Mouse (Mus musculus) embryonic facial prominence, embryonic 11.5 days (tissue): ENCODE measurements at regions not wholly inside any gene's neighbourhood (a gene's known extent, or its start where the extent isn't known, plus 50 kb on each side); places are given as distances from the start of the nearest gene placed in this dataset.

Source experiments
- ATAC-seq: fragments of 200-750 bp; cut with Nextera tagmentation; replicated peaks from 2 replicates; pipeline ENCODE4 v1.8.0; 2017; ENCODE audit warnings: low read depth; ENCODE audit not compliant: insufficient number of reproducible peaks, low FRiP score, low TSS enrichment
- DNase-seq: peaks from one replicate; pipeline ENCODE4 v3.0.0-alpha.2; 2015; ENCODE audit warnings: low spot score
- H3K27ac ChIP-seq: fragments of 300-500 bp; sonication (generic); replicated peaks from 2 replicates; pipeline ENCODE4 v1.5.1; 2014; ENCODE audit warnings: mild to moderate bottlenecking, low read depth, low read length, control low read depth
- H3K27me3 ChIP-seq: fragments of 300-500 bp; sonication (generic); 2 replicates; pipeline ENCODE4 v1.6.1; 2014; ENCODE audit warnings: mild to moderate bottlenecking, low read length, moderate library complexity, mixed read lengths; ENCODE audit not compliant: control insufficient read depth, insufficient read depth
- H3K36me3 ChIP-seq: fragments of 300-500 bp; sonication (generic); replicated peaks from 2 replicates; pipeline ENCODE4 v1.6.1; 2014; ENCODE audit warnings: low read depth, mild to moderate bottlenecking, low read length, moderate library complexity, mixed read lengths; ENCODE audit not compliant: control insufficient read depth, insufficient read depth
- H3K4me1 ChIP-seq: fragments of 300-500 bp; sonication (generic); 2 replicates; pipeline ENCODE4 v1.6.1; 2014; ENCODE audit warnings: low read length, mixed read lengths; ENCODE audit not compliant: control insufficient read depth, insufficient read depth
- H3K4me2 ChIP-seq: fragments of 300-500 bp; sonication (generic); 2 replicates; pipeline ENCODE4 v1.6.1; 2014; ENCODE audit warnings: low read depth, mild to moderate bottlenecking, control low read depth, low read length, moderate library complexity
- H3K4me3 ChIP-seq: fragments of 300-500 bp; sonication (generic); 2 replicates; pipeline ENCODE4 v1.5.1; 2014; ENCODE audit warnings: low read depth, low read length, control low read depth
- H3K9ac ChIP-seq: fragments of 300-500 bp; sonication (generic); replicated peaks from 2 replicates; pipeline ENCODE4 v1.6.1; 2014; ENCODE audit warnings: mild to moderate bottlenecking, control low read depth, low read length
- H3K9me3 ChIP-seq: fragments of 300-500 bp; sonication (generic); replicated peaks from 2 replicates; pipeline ENCODE4 v1.6.1; 2016; ENCODE audit warnings: mild to moderate bottlenecking, low read length, inconsistent platforms, mixed read lengths; ENCODE audit not compliant: control insufficient read depth
- WGBS: fragments of 180-500 bp; shearing (Covaris S2); extraction: QIAGEN DNeasy Blood & Tissue Kit; methylation state at CpG from one replicate; pipeline ENCODE4 v1.1.7; 2014; 5-methylcytosine and 5-hydroxymethylcytosine counted together

GRCm38 (mm10) chr10:111897361-111897760, 75.1 kb upstream of the Krr1 start:
- H3K27ac ChIP-seq = no peak overlapping the region
- 66% methylated on average over 3 of the region's 3 CpGs for WGBS
- ATAC-seq = no peak

GRCm38 (mm10) chr10:111900723-111901716, 71.4 kb upstream of the Krr1 start:
- Histone ChIP-seq H3K4me1 (no peaks in the 10 kb centered on the region), H3K4me2 (no peak overlapping the region), H3K27me3 (no peaks in the 10 kb centered on the region), H3K9me3 (no peaks in the 10 kb centered on the region), H3K4me3 (no peak overlapping the region), H3K9ac (no peak overlapping the region), H3K36me3 (no peaks in the 10 kb centered on the region), H3K27ac (no peak overlapping the region)
- 79% methylated on average over 17 of the region's 17 CpGs for WGBS
- DNase-seq (no peak), ATAC-seq (no peak)

More at GRCm38 (mm10) chr10:111897361-111897760, 75.1 kb upstream of the Krr1 start:
- no peak overlapping the region for H3K4me3 ChIP-seq
- no peak overlapping the region for H3K4me2 ChIP-seq
- no peaks in the 10 kb centered on the region for H3K9me3 ChIP-seq
- H3K27me3 ChIP-seq = no peaks in the 10 kb centered on the region
- no peaks in the 10 kb centered on the region for H3K36me3 ChIP-seq
- no peak for DNase-seq
- H3K9ac ChIP-seq = no peak overlapping the region
- H3K4me1 ChIP-seq = no peaks in the 10 kb centered on the region

- ATAC-seq = no peak
- Histone ChIP-seq H3K27ac (no peak overlapping the region), H3K4me3 (no peak overlapping the region), H3K4me1 (no peaks in the 10 kb centered on the region), H3K9me3 (no peaks in the 10 kb centered on the region), H3K9ac (no peak overlapping the region), H3K4me2 (no peak overlapping the region), H3K36me3 (no peaks in the 10 kb centered on the region), H3K27me3 (no peaks in the 10 kb centered on the region)
- 95% methylated on average over 8 of the region's 8 CpGs for WGBS
- DNase-seq = no peak
Measured at GRCm38 (mm10) chr10:111903956-111904355, 68.5 kb upstream of the Krr1 start.

- Histone ChIP-seq H3K27ac (no peak overlapping the region), H3K4me1 (no peaks in the 10 kb centered on the region), H3K9me3 (no peaks in the 10 kb centered on the region), H3K4me2 (no peak overlapping the region), H3K9ac (no peak overlapping the region), H3K4me3 (no peak overlapping the region), H3K36me3 (no peaks in the 10 kb centered on the region), H3K27me3 (no peaks in the 10 kb centered on the region)
- DNase-seq = no peak
- no peak for ATAC-seq
- WGBS = 82% methylated on average over 5 of the region's 5 CpGs
Measured at GRCm38 (mm10) chr10:111907836-111908235, 64.6 kb upstream of the Krr1 start.

- Histone ChIP-seq H3K9me3 (no peaks in the 10 kb centered on the region), H3K4me2 (no peak overlapping the region), H3K27ac (no peak overlapping the region), H3K4me1 (no peaks in the 10 kb centered on the region), H3K4me3 (no peak overlapping the region), H3K27me3 (no peaks in the 10 kb centered on the region), H3K36me3 (no peaks in the 10 kb centered on the region), H3K9ac (no peak overlapping the region)
- DNase-seq (no peak), ATAC-seq (no peak)
- WGBS = 87% methylated on average over 6 of the region's 6 CpGs
Measured at GRCm38 (mm10) chr10:111912561-111912960, 59.9 kb upstream of the Krr1 start.

GRCm38 (mm10) chr10:111913066-111913785, 59.2 kb upstream of the Krr1 start:
- Histone ChIP-seq H3K27me3 (no peaks in the 10 kb centered on the region), H3K4me1 (no peaks in the 10 kb centered on the region), H3K9me3 (no peaks in the 10 kb centered on the region), H3K4me3 (no peak overlapping the region), H3K4me2 (no peak overlapping the region), H3K27ac (no peak overlapping the region), H3K36me3 (no peaks in the 10 kb centered on the region), H3K9ac (no peak overlapping the region)
- no peak for ATAC-seq
- WGBS = 86% methylated on average over 20 of the region's 20 CpGs
- no peak for DNase-seq

GRCm38 (mm10) chr10:111914231-111914630, 58.2 kb upstream of the Krr1 start:
- no peak overlapping the region for H3K4me2 ChIP-seq
- 88% methylated on average over 4 of the region's 4 CpGs for WGBS
- no peaks in the 10 kb centered on the region for H3K9me3 ChIP-seq
- no peak overlapping the region for H3K27ac ChIP-seq
- H3K9ac ChIP-seq = no peak overlapping the region
- no peaks in the 10 kb centered on the region for H3K36me3 ChIP-seq
- H3K27me3 ChIP-seq = no peaks in the 10 kb centered on the region
- H3K4me1 ChIP-seq = no peaks in the 10 kb centered on the region
- no peak overlapping the region for H3K4me3 ChIP-seq
- ATAC-seq = no peak
- DNase-seq = no peak

- ATAC-seq = no peak
- no peak overlapping the region for H3K27ac ChIP-seq
- H3K4me3 ChIP-seq = no peak overlapping the region
- H3K36me3 ChIP-seq = no peaks in the 10 kb centered on the region
- H3K9me3 ChIP-seq = no peaks in the 10 kb centered on the region
- no peak overlapping the region for H3K9ac ChIP-seq
- H3K4me1 ChIP-seq = no peaks in the 10 kb centered on the region
- H3K27me3 ChIP-seq = no peaks in the 10 kb centered on the region
- H3K4me2 ChIP-seq = no peak overlapping the region
- no peak for DNase-seq
- WGBS = 54% methylated on average over 3 of the region's 3 CpGs
Measured at GRCm38 (mm10) chr10:111918071-111918507, 54.4 kb upstream of the Krr1 start.
